Mouse (Mus musculus): Measurements from ENCODE around the gene Sec13. TPM values are rescaled to one million over a fixed set of nuclear protein-coding genes. Genes with fewer than 3 reads are reported as not detected.

Gene Sec13
- polyA plus RNA-seq, 2 experiments from 2014 or later: 143 to 177 TPM

GRCm38 (mm10) chr6:113697222-113698205, 43.0 kb downstream of the Sec13 start:
- ATAC-seq: peak; percentile 6

- peak; percentile 88 for ATAC-seq
Measured at GRCm38 (mm10) chr6:113696582-113697221, 43.8 kb downstream of the Sec13 start, which contains the start of gene Tatdn2. Tatdn2 (plus strand) TSS chr6:113697050.

- ATAC-seq: no peak
Measured at GRCm38 (mm10) chr6:113695766-113696355, 44.7 kb downstream of the Sec13 start.

- ATAC-seq: no peak
Measured at GRCm38 (mm10) chr6:113695203-113695602, 45.3 kb downstream of the Sec13 start.

GRCm38 (mm10) chr6:113693377-113693776, 47.2 kb downstream of the Sec13 start:
- no peak for ATAC-seq

- ATAC-seq: no peak
Measured at GRCm38 (mm10) chr6:113692661-113693133, 47.8 kb downstream of the Sec13 start.

- ATAC-seq: no peak
Measured at GRCm38 (mm10) chr6:113691084-113691462, 49.5 kb downstream of the Sec13 start.

- ATAC-seq: peak; percentile 62
Measured at GRCm38 (mm10) chr6:113690400-113691083, 50.0 kb downstream of the Sec13 start.

GRCm38 (mm10) chr6:113690008-113690399, 50.5 kb downstream of the Sec13 start:
- no peak for ATAC-seq

- ATAC-seq: no peak
Measured at GRCm38 (mm10) chr6:113686551-113687125, 53.9 kb downstream of the Sec13 start.

- ATAC-seq: no peak
Measured at GRCm38 (mm10) chr6:113683081-113683825, 57.3 kb downstream of the Sec13 start.

- peak; percentile 92 for ATAC-seq
Measured at GRCm38 (mm10) chr6:113681271-113681670, 59.3 kb downstream of the Sec13 start.

GRCm38 (mm10) chr6:113679993-113680566, 60.5 kb downstream of the Sec13 start:
- no peak for ATAC-seq

- no peak for ATAC-seq
Measured at GRCm38 (mm10) chr6:113678246-113679012, 62.1 kb downstream of the Sec13 start.

Other genes with a start within 250 kb of the Sec13 start
- not detected for gene Prrt3, start 238.8 kb downstream of the Sec13 start, polyA plus RNA-seq (2017; shearing (Covaris generic))
- 10 to 100 TPM; 56.2 to 68.2 TPM for gene Emc3, start 209.1 kb downstream of the Sec13 start, polyA plus RNA-seq (2017; shearing (Covaris generic))
- gene Fancd2, start 209.1 kb downstream of the Sec13 start, polyA plus RNA-seq (2017; shearing (Covaris generic)): 1 to 10 TPM; 2.0 to 3.2 TPM
- gene Fancd2os, start 140.0 kb downstream of the Sec13 start, polyA plus RNA-seq (2017; shearing (Covaris generic)): not detected
- 100 to 1,000 TPM; 273 to 296 TPM for gene Brk1, start 136.0 kb downstream of the Sec13 start, polyA plus RNA-seq (2017; shearing (Covaris generic))
- 10 to 100 TPM; 10.4 to 17.3 TPM for gene Vhl, start 116.8 kb downstream of the Sec13 start, polyA plus RNA-seq (2017; shearing (Covaris generic))
- 10 to 100 TPM; 27.3 to 40.1 TPM for gene Irak2, start 102.3 kb downstream of the Sec13 start, polyA plus RNA-seq (2017; shearing (Covaris generic))
- gene Tatdn2, start 43.7 kb downstream of the Sec13 start, polyA plus RNA-seq (2017; shearing (Covaris generic)): 1 to 10 TPM; 3.6 to 10.0 TPM
- gene Ghrl, start 20.9 kb downstream of the Sec13 start, polyA plus RNA-seq (2017; shearing (Covaris generic)): not detected

Measured in CD4-positive, CD25-positive, alpha-beta regulatory T cell, adult 4 months (primary cell).